In the genomic region with DNA sequence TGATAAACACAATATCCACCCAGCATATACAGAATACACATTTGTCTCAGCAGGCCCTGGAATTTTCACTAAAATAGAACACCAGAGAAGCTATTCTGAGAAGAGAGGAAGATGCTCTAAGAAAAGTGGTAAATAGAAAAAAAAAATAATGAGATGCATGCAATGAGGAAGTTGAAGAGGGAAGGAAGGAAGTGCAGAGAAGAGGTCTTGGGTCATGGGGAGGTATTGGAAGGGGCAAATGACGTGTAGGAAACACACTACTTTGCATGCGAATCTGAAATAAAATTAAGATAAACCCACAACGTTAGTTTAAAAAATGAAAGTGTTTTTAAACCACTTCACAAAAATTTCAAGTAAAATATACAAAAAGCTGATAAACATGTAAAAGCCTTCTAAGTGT, we compare ENCODE assay signal across 14 mouse cellular contexts.
"Had no signal": no experiment of that assay in that cellular context is flagged by ENCODE, and none has a peak within 500 bp of the region (broad histone marks: within the 10 kb centered on the region; RNA-seq: fewer than 3 reads in every experiment).

No protein-coding gene starts in this region.

- DNase-seq: lung, adult 18-20 months; lung, embryonic 14.5 days; lung, postnatal 10 days; lung, postnatal 4 days; right cerebral cortex, postnatal 14 days; thymus, adult 2 months; thymus, postnatal 25 days; thymus, postnatal 4 days had no signal

- H3K4me2 ChIP-seq: lung, embryonic 14.5 days; midbrain, embryonic 12.5 days; midbrain, embryonic 15.5 days; neural tube, embryonic 12.5 days; stomach, embryonic 15.5 days had no signal

- ATAC-seq: midbrain, embryonic 15.5 days had no signal

- H3K27me3 ChIP-seq: megakaryocyte, embryonic 14.5 days; midbrain, embryonic 12.5 days; midbrain, embryonic 15.5 days; neural tube, embryonic 12.5 days; stomach, embryonic 15.5 days had no signal

- H3K27ac ChIP-seq: midbrain, embryonic 12.5 days; midbrain, embryonic 15.5 days; neural tube, embryonic 12.5 days; stomach, embryonic 15.5 days; stomach, postnatal 0 days had no signal

- H3K36me3 ChIP-seq: midbrain, embryonic 12.5 days; midbrain, embryonic 15.5 days; neural tube, embryonic 12.5 days; stomach, embryonic 15.5 days had no signal

- H3K4me3 ChIP-seq: midbrain, embryonic 12.5 days; midbrain, embryonic 15.5 days; neural tube, embryonic 12.5 days; stomach, embryonic 15.5 days had no signal

- H3K9me3 ChIP-seq: megakaryocyte, embryonic 14.5 days; midbrain, embryonic 12.5 days; midbrain, embryonic 15.5 days; neural tube, embryonic 12.5 days; stomach, embryonic 15.5 days had no signal

- H3K4me1 ChIP-seq: midbrain, embryonic 12.5 days; midbrain, embryonic 15.5 days; neural tube, embryonic 12.5 days; stomach, embryonic 15.5 days had no signal

- H3K9ac ChIP-seq: lung, embryonic 14.5 days; midbrain, embryonic 12.5 days; midbrain, embryonic 15.5 days; neural tube, embryonic 12.5 days; stomach, embryonic 15.5 days had no signal
